Mouse (Mus musculus) midbrain, embryonic 12.5 days (tissue): ENCODE measurements around the gene Sh3tc1. TPM values are rescaled to one million over a fixed set of nuclear protein-coding genes. Genes with fewer than 3 reads are reported as not detected.

Experiments used
- ATAC-seq: fragments of 200-750 bp; cut with Nextera tagmentation; 2 replicates; pipeline ENCODE4 v1.8.0; 2017; ENCODE audit warnings: low read depth, moderate TSS enrichment, moderate library complexity; ENCODE audit not compliant: low FRiP score
- H3K27ac ChIP-seq: fragments of 300-500 bp; sonication (generic); replicated peaks from 2 replicates; pipeline ENCODE4 v1.5.1; 2016; ENCODE audit warnings: mild to moderate bottlenecking
- H3K27me3 ChIP-seq: fragments of 300-500 bp; sonication (generic); 2 replicates; pipeline ENCODE4 v1.6.1; 2016; ENCODE audit warnings: mild to moderate bottlenecking
- H3K36me3 ChIP-seq: fragments of 300-500 bp; sonication (generic); 2 replicates; pipeline ENCODE4 v1.6.1; 2016
- H3K4me1 ChIP-seq: fragments of 300-500 bp; sonication (generic); 2 replicates; pipeline ENCODE4 v1.6.1; 2016
- H3K4me2 ChIP-seq: fragments of 300-500 bp; sonication (generic); replicated peaks from 2 replicates; pipeline ENCODE4 v1.6.1; 2016; ENCODE audit warnings: mild to moderate bottlenecking, moderate library complexity
- H3K4me3 ChIP-seq: fragments of 300-500 bp; sonication (generic); 2 replicates; pipeline ENCODE4 v1.5.1; 2016; ENCODE audit warnings: mild to moderate bottlenecking
- H3K9ac ChIP-seq: fragments of 300-500 bp; sonication (generic); replicated peaks from 2 replicates; pipeline ENCODE4 v1.6.1; 2016; ENCODE audit warnings: mild to moderate bottlenecking, moderate library complexity
- H3K9me3 ChIP-seq: fragments of 300-500 bp; sonication (generic); 2 replicates; pipeline ENCODE4 v1.6.1; 2016; ENCODE audit warnings: mild to moderate bottlenecking
- WGBS: fragments of 180-500 bp; shearing (Covaris S2); methylation state at CpG from one replicate; pipeline ENCODE4 v1.1.7; 2016; 5-methylcytosine and 5-hydroxymethylcytosine counted together
- polyA plus RNA-seq: library from polyadenylated mRNA; unstranded; fragments of >200 nt; fragmentation: Nextera tagmentation; extraction: Ambion mirVana; gene quantifications from 2 replicates; pipeline ENCODE4 v1.2.1, GENCODE M21; 2016

The Sh3tc1 gene
- polyA plus RNA-seq, 1 experiment from 2014 or later, result 3.2 TPM

DNA sequence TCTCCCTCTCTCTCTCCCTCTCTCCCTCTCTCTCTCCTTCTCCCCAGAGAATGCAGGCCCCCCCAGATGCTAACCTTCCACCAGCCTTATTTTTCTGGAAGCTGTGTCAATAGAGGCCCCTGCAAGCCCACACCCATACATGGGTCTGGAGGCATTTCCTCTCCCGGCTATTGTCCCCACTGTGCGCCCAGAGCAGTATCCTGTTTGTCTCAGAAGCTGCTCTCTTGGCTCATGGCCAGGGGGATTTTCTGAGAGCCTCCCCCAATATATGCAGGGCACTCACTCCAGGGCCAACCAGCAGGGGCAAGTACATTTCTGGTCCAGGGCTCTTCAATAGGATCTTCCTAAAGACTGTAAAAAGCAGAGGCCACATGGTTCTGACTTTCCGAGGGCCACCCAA lies 9.9 kb downstream of the Sh3tc1 start:
- Histone ChIP-seq H3K9ac (no peak overlapping the region), H3K4me3 (no peak overlapping the region), H3K9me3 (no peaks in the 10 kb centered on the region), H3K4me2 (no peak overlapping the region), H3K36me3 (no peaks in the 10 kb centered on the region), H3K27me3 (no peaks in the 10 kb centered on the region), H3K27ac (no peak overlapping the region), H3K4me1 (no peaks in the 10 kb centered on the region)
- ATAC-seq, result no peak
- 84% methylated on average over 3 of the region's 3 CpGs for WGBS

DNA sequence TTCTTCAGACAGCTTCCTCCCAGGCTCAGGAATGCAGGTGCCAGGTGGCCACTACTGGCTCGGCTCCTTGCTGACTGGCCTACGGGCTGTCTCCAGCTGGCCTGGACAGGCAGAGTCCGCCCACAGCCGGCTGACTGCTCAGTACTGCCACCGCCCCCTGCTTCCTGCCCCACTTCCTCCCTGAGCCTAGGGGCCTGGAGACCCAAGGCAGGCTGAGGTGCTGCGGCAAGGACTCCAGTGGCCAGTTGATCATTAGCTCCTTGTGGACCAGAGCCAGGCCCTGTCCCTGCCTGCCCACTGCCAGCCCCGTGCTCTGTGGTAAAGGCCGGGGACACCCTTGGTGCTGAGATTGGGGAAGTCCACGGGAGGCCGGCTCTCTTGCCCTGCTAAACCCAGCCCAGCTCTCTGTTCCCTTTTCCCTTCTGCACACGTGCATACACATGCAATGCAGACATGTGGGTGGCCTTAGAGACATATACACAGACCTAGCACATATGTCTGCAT lies 10.8 kb downstream of the Sh3tc1 start:
- no peak overlapping the region for H3K9ac ChIP-seq
- H3K27me3 ChIP-seq, result no peaks in the 10 kb centered on the region
- H3K4me1 ChIP-seq, result no peaks in the 10 kb centered on the region
- H3K36me3 ChIP-seq, result no peaks in the 10 kb centered on the region
- H3K27ac ChIP-seq, result no peak overlapping the region
- ATAC-seq, result no peak
- no peaks in the 10 kb centered on the region for H3K9me3 ChIP-seq
- 60% methylated on average over 11 of the region's 11 CpGs for WGBS
- no peak overlapping the region for H3K4me3 ChIP-seq
- H3K4me2 ChIP-seq, result no peak overlapping the region

DNA sequence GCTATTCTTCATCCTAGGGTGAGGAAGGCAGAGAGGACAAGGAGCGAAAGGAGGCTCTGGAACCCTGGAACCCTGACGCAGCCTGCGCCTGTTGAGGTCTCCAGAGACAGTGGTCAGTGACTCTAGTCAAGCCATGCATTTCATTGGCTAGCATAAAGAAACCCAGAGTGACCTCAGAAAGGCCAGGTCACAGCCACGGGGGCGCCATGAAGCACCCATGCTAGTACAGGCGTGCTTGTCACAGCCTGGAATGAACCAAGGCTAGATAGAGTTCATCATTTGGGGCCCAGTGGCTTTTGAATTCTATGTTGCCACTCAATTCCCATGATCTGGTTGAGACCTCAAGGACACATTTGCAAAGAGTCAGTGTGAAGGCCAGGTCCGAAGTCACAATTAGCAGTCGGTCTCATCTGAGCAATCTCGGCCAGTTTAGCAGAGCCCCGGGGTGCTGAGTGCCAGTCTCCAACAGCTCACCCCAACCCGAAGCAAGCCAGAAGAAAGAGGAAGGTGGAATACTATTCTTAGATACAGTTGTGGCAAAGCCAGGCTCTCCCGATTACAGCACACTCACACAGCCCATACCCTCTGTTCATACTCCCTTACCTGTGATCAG lies 11.3 kb downstream of the Sh3tc1 start:
- 89% methylated on average over 12 of the region's 12 CpGs for WGBS
- H3K27ac ChIP-seq, result no peak overlapping the region

DNA sequence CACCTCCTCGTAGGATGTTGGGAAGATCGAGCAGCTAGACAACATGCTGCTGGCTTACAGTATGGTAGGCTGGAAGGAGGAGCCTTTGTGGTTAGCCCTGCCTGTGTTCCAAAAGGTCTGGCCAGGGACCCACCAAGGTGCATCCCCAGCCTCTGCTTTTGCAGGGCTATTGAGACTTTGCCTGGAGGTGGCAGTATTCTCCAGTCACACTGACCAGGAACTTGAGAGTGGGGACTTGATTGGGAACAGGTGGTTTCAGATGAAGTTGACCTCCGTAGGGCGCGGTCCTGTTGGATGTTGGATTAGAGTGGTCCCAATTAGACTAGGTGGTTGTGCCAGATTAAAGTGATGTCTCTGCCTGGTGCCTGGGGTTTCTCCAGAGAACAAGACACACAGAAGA lies 12.3 kb downstream of the Sh3tc1 start:
- H3K27ac ChIP-seq, result no peak overlapping the region
- no peak overlapping the region for H3K4me2 ChIP-seq
- H3K9me3 ChIP-seq, result no peaks in the 10 kb centered on the region
- no peak for ATAC-seq
- H3K4me3 ChIP-seq, result no peak overlapping the region
- H3K4me1 ChIP-seq, result no peaks in the 10 kb centered on the region
- no peaks in the 10 kb centered on the region for H3K36me3 ChIP-seq
- H3K27me3 ChIP-seq, result no peaks in the 10 kb centered on the region
- H3K9ac ChIP-seq, result no peak overlapping the region
- 89% methylated on average over 5 of the region's 5 CpGs for WGBS

More for the DNA sequence above, 11.3 kb downstream of the Sh3tc1 start:
- Histone ChIP-seq H3K27me3 (no peaks in the 10 kb centered on the region), H3K4me1 (no peaks in the 10 kb centered on the region), H3K9me3 (no peaks in the 10 kb centered on the region), H3K36me3 (no peaks in the 10 kb centered on the region), H3K4me2 (no peak overlapping the region), H3K4me3 (no peak overlapping the region), H3K9ac (no peak overlapping the region)
- no peak for ATAC-seq

DNA sequence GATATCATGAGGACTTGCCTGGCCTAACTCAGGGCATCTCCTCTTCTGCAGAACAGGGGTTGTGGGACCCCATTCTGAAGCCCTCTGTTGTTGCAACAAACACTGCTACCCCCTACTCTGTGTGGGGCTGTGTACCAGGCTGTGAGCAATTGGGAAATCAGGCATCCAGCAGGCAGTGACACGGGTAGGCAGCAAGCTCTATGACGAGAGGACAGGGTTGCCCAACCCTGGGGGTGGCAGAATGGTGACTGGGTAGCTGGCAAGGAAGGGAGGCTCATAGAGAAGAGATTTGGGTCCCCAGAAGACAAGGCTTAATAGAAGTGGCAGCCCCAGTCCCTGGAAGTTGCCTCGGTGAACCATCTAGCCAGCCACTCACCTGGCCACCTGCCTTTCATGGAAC lies 13.9 kb downstream of the Sh3tc1 start:
- Histone ChIP-seq H3K4me1 (no peaks in the 10 kb centered on the region), H3K36me3 (no peaks in the 10 kb centered on the region), H3K9ac (no peak overlapping the region), H3K9me3 (no peaks in the 10 kb centered on the region), H3K4me3 (no peak overlapping the region), H3K4me2 (no peak overlapping the region), H3K27me3 (no peaks in the 10 kb centered on the region), H3K27ac (no peak overlapping the region)
- ATAC-seq, result no peak
- 77% methylated on average over 3 of the region's 3 CpGs for whole genome bisulfite sequencing

DNA sequence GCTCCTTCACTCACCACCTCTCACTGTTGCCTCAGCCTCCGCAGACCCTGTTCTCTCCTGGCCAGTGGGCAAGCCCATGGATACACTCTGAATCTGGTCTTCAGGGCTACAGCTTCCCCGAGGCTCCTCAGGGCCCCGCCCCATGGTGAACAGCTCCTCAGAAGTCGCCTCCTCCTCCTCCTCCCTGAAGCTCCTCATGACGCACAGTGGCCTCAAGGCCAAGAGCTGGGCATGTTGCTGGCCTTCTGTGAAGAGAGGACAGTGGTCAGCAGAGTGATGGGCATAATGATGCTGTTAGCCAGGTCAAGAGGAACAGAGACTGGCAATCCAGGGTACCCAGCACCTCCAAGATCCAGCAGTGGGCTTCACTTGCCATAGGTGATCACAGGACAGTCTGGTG lies 15.9 kb downstream of the Sh3tc1 start:
- Histone ChIP-seq H3K9ac (no peak overlapping the region), H3K9me3 (no peaks in the 10 kb centered on the region), H3K4me1 (no peaks in the 10 kb centered on the region), H3K27me3 (no peaks in the 10 kb centered on the region), H3K36me3 (no peaks in the 10 kb centered on the region), H3K27ac (no peak overlapping the region), H3K4me3 (no peak overlapping the region), H3K4me2 (no peak overlapping the region)
- WGBS, result 72% methylated on average over 5 of the region's 5 CpGs
- ATAC-seq, result no peak

DNA sequence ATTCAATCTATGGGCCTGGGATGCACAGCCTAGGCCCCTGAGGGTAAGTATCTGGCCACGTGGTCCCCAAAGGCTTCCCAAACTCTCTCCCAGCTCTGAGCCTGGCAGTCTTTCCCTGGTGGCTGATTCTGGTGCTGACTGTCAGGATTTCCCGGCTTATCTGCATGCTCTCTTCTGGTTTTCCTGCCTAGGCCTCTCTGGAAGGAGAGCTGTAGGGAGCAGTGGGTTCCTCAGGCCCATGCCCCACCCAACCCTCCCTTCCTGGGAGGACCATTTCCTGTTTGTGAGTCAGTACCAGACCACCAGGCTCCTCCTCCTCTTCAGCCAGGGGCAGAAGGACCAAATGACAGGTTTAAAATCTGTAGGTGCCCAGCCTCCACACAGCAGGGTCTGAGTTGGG lies 17.1 kb downstream of the Sh3tc1 start:
- H3K4me2 ChIP-seq, result no peak overlapping the region
- H3K27me3 ChIP-seq, result no peaks in the 10 kb centered on the region
- 56% methylated on average over 2 of the region's 2 CpGs for WGBS
- H3K27ac ChIP-seq, result no peak overlapping the region
- no peak for ATAC-seq
- H3K36me3 ChIP-seq, result no peaks in the 10 kb centered on the region
- no peak overlapping the region for H3K4me3 ChIP-seq
- no peaks in the 10 kb centered on the region for H3K9me3 ChIP-seq
- H3K9ac ChIP-seq, result no peak overlapping the region
- H3K4me1 ChIP-seq, result no peaks in the 10 kb centered on the region

DNA sequence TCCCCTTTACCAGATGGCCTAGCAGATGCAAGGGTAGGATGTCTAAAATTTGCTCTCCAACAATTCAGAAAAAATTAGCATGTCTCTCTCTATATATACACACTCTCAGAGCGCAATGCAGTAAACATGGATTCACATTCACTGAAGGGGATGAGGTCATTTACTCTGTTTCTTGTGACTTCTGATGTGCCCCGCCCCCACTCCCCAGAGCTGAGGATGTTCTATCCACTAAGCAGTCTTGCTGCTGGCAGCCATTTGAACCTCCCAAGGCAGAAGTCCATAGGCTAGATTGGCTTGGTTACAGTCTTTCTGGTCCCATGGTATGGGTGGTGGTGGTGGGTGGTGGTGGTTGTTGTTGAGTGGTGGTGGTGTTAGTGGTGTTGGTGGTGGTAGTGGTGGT lies 17.9 kb downstream of the Sh3tc1 start:
- no peaks in the 10 kb centered on the region for H3K4me1 ChIP-seq
- H3K36me3 ChIP-seq, result no peaks in the 10 kb centered on the region
- H3K9ac ChIP-seq, result no peak overlapping the region
- H3K4me2 ChIP-seq, result no peak overlapping the region
- no peaks in the 10 kb centered on the region for H3K9me3 ChIP-seq
- WGBS, result 86% methylated on average over 2 of the region's 2 CpGs
- no peaks in the 10 kb centered on the region for H3K27me3 ChIP-seq
- H3K4me3 ChIP-seq, result no peak overlapping the region
- H3K27ac ChIP-seq, result no peak overlapping the region
- ATAC-seq, result no peak

DNA sequence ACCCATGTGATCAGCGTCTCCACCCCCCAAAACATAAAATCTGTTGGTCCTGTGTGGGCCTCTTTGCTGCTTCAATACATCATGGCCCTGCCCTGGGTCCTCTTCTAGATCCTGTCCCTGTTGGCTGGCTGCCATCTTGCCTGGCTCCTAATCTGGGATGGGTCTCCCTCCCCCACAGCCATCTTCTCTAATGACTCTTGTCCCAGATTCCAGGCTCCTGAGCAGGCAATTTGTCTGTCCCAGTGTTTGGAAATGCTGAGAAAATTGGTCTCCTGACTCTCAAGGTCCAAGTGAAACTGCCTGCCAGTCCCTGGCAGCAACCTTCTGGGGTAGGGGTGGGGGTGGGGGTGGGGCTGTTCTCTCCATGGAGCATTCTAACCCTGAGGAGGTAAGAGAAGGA lies 19.9 kb downstream of the Sh3tc1 start:
- H3K4me1 ChIP-seq, result no peaks in the 10 kb centered on the region
- no peak overlapping the region for H3K4me2 ChIP-seq
- no peak overlapping the region for H3K9ac ChIP-seq
- ATAC-seq, result no peak
- no peaks in the 10 kb centered on the region for H3K9me3 ChIP-seq
- no peaks in the 10 kb centered on the region for H3K36me3 ChIP-seq
- WGBS, result 93% methylated on average over 1 of the region's 1 CpGs
- no peak overlapping the region for H3K27ac ChIP-seq
- H3K27me3 ChIP-seq, result no peaks in the 10 kb centered on the region
- H3K4me3 ChIP-seq, result no peak overlapping the region

DNA sequence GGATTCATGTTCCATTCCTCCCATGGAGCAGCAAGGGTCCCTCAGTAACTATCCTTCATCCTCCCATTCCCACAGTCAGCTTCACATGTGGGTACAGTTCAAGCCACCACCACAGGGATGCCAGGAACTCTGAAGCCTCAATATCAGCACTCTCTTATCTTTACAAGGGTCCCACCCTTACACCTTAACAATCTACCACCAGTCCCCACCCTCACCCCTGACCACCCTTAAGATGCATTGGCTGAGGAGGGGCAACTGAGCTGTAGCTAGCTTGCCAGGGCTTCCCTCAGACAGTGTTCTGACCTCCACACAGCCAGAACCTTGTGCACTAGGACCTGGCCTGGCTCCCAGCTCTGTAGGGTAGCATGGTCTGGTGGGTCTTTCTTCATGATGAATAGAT lies 20.4 kb downstream of the Sh3tc1 start:
- Histone ChIP-seq H3K36me3 (no peaks in the 10 kb centered on the region), H3K4me1 (no peaks in the 10 kb centered on the region), H3K27ac (no peak overlapping the region), H3K9ac (no peak overlapping the region), H3K27me3 (no peaks in the 10 kb centered on the region), H3K4me3 (no peak overlapping the region), H3K4me2 (no peak overlapping the region), H3K9me3 (no peaks in the 10 kb centered on the region)
- no peak for ATAC-seq

DNA sequence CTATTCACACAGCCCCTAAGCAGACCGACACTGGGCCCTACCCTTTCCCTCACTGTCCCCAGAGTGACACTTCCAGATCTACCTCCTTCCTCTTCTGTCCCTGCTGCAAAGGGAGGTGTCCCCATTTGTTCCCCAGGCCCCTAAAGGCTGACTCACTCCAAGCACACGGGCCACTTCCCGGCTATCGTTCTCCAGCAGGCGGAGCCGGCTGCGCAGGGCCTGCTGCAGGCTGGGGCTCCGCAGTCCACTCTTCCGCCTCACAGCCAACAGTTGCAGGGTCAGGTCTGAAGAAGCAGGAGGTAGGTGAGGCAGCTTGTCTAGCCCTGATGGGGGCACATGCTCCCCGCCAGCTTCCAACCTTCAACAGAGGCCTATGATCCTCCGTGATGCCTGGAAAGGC lies 21.0 kb downstream of the Sh3tc1 start:
- WGBS, result 77% methylated on average over 11 of the region's 11 CpGs
- H3K9me3 ChIP-seq, result no peaks in the 10 kb centered on the region
- H3K27me3 ChIP-seq, result no peaks in the 10 kb centered on the region
- no peak overlapping the region for H3K4me3 ChIP-seq
- H3K36me3 ChIP-seq, result no peaks in the 10 kb centered on the region
- H3K9ac ChIP-seq, result no peak overlapping the region
- H3K4me2 ChIP-seq, result no peak overlapping the region
- no peak for ATAC-seq
- no peaks in the 10 kb centered on the region for H3K4me1 ChIP-seq
- H3K27ac ChIP-seq, result no peak overlapping the region

DNA sequence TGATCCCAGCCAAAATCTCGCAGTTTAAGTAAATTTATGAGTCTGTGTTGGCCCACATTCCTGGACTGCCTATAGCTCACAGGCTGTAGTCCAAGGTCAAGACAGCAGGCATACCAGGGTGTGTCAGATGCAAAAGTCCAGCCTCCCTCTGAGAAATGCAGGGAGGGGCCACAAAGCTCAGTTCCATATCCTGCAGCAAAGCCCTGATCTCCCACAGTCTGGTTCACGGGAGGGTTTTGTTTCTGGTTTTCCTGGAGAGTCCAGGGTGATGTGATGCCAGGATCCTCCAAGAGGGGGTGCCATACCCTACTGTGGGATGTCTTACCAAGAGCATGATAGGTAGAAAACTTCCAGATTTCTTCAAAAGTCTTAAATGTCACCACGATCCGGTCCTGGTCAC lies 21.8 kb downstream of the Sh3tc1 start:
- H3K9me3 ChIP-seq, result no peaks in the 10 kb centered on the region
- no peaks in the 10 kb centered on the region for H3K36me3 ChIP-seq
- H3K4me2 ChIP-seq, result no peak overlapping the region
- ATAC-seq, result no peak
- H3K27me3 ChIP-seq, result no peaks in the 10 kb centered on the region
- 58% methylated on average over 4 of the region's 4 CpGs for WGBS
- H3K9ac ChIP-seq, result no peak overlapping the region
- no peaks in the 10 kb centered on the region for H3K4me1 ChIP-seq
- H3K27ac ChIP-seq, result no peak overlapping the region
- H3K4me3 ChIP-seq, result no peak overlapping the region

DNA sequence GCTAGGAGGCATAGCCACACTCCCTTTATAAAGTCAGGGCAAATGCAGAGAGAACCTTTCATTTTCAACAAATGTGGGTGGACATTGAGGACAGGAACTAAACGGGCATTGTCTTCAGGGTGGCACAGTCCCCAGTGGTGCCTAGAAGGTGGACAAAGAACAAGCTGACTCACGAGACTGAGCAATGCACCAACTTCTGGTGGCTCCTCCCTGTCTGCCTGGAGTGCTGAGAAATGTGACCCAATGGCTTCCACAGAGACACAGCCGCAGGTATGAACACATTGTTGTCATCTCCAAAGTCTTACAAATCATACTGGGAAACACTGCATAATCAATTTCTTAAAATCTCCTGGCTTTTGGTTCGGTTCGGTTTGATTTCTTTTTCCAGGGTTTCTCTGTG lies 22.3 kb downstream of the Sh3tc1 start:
- WGBS, result 84% methylated on average over 5 of the region's 5 CpGs
- Histone ChIP-seq H3K9ac (no peak overlapping the region), H3K9me3 (no peaks in the 10 kb centered on the region), H3K27ac (no peak overlapping the region), H3K4me2 (no peak overlapping the region), H3K27me3 (no peaks in the 10 kb centered on the region), H3K4me3 (no peak overlapping the region), H3K4me1 (no peaks in the 10 kb centered on the region), H3K36me3 (no peaks in the 10 kb centered on the region)
- ATAC-seq, result no peak
